Mouse (Mus musculus) forebrain, embryonic 11.5 days (tissue): ENCODE measurements around the gene Arid1a. TPM values are rescaled to one million over a fixed set of nuclear protein-coding genes. Genes with fewer than 3 reads are reported as not detected.

Experiments
- ATAC-seq: fragments of 200-750 bp; cut with Nextera tagmentation; replicated peaks from 2 replicates; pipeline ENCODE4 v1.8.0; 2017; ENCODE audit warnings: moderate TSS enrichment; ENCODE audit not compliant: low FRiP score
- DNase-seq: peaks from one replicate; pipeline ENCODE4 v3.0.0-alpha.2; 2017; ENCODE audit warnings: low spot score
- H3K27ac ChIP-seq: fragments of 300-500 bp; sonication (generic); 2 replicates; pipeline ENCODE4 v1.5.1; 2014; ENCODE audit warnings: low read depth, low read length
- H3K27me3 ChIP-seq: fragments of 300-500 bp; sonication (generic); 2 replicates; pipeline ENCODE4 v1.6.1; 2014; ENCODE audit warnings: mild to moderate bottlenecking, low read length, mixed read lengths; ENCODE audit not compliant: control insufficient read depth, insufficient read depth
- H3K36me3 ChIP-seq: fragments of 300-500 bp; sonication (generic); 2 replicates; pipeline ENCODE4 v1.6.1; 2014; ENCODE audit warnings: mild to moderate bottlenecking, low read length, moderate library complexity, mixed read lengths; ENCODE audit not compliant: control insufficient read depth, insufficient read depth
- H3K4me1 ChIP-seq: fragments of 300-500 bp; sonication (generic); replicated peaks from 2 replicates; pipeline ENCODE4 v1.6.1; 2014; ENCODE audit warnings: low read length, mixed read lengths; ENCODE audit not compliant: control insufficient read depth, insufficient read depth
- H3K4me2 ChIP-seq: fragments of 300-500 bp; sonication (generic); 2 replicates; pipeline ENCODE4 v1.6.1; 2014; ENCODE audit warnings: low read depth, mild to moderate bottlenecking, low read length, moderate library complexity, mixed read lengths; ENCODE audit not compliant: severe bottlenecking
- H3K4me3 ChIP-seq: fragments of 300-500 bp; sonication (generic); 2 replicates; pipeline ENCODE4 v1.5.1; 2014; ENCODE audit warnings: low read depth, low read length
- H3K9ac ChIP-seq: fragments of 300-500 bp; sonication (generic); 2 replicates; pipeline ENCODE4 v1.6.1; 2014; ENCODE audit warnings: low read length
- H3K9me3 ChIP-seq: fragments of 300-500 bp; sonication (generic); 2 replicates; pipeline ENCODE4 v1.6.1; 2016; ENCODE audit warnings: low read length, mixed read lengths; ENCODE audit not compliant: control insufficient read depth
- WGBS: fragments of 180-500 bp; shearing (Covaris S2); extraction: QIAGEN DNeasy Blood & Tissue Kit; methylation state at CpG from one replicate; pipeline ENCODE4 v1.1.7; 2014; 5-methylcytosine and 5-hydroxymethylcytosine counted together
- polyA plus RNA-seq: library from polyadenylated mRNA; unstranded; fragments of >200 nt; fragmentation: Nextera tagmentation; extraction: Ambion mirVana; gene quantifications from 2 replicates; pipeline ENCODE4 v1.2.1, GENCODE M21; 2014

Gene Arid1a
- polyA plus RNA-seq, 1 experiment from 2014 or later = 56.6 TPM

DNA sequence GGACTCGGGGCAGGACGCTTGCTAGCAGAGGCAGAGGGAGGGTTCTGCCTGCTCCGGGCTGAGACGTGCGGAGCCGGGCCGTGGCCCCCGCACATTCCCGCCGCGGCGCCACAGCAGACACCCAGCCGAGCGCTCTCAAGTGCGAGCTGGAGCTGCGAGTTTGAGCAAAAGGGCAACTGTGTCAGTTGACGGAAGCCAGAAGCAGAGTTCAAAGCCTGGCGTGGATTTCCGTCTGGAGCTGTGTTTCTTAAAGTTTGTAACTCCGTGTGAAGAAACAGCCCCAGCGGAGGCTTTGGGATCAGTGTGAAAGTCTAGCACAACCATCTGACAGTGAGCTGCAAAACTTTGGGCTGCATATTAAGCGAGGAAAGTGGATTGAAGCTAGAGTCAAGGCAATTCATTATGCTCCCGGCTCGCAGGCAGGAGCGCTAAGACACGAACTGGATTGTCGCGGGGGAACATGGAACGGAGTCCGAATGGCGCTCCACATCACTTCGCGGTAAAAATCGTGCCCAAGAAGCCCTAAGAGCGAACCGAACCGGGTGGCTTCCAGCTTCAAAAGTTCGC is 783 bp upstream of the Arid1a start:
- peak overlapping the region; percentile 100 for H3K4me3 ChIP-seq
- H3K27ac ChIP-seq = peak overlapping the region; percentile 99
- peak overlapping the region; percentile 100 for H3K9ac ChIP-seq
- no peaks in the 10 kb centered on the region for H3K27me3 ChIP-seq
- peaks cover 16% of the 10 kb centered on the region for H3K4me1 ChIP-seq
- ATAC-seq (peak; percentile 29), DNase-seq (peak; percentile 90)
- no peaks in the 10 kb centered on the region for H3K9me3 ChIP-seq
- H3K36me3 ChIP-seq = no peaks in the 10 kb centered on the region
- WGBS = under 1% methylated on average over 38 of the region's 38 CpGs
- peak overlapping the region; percentile 79 for H3K4me2 ChIP-seq

DNA sequence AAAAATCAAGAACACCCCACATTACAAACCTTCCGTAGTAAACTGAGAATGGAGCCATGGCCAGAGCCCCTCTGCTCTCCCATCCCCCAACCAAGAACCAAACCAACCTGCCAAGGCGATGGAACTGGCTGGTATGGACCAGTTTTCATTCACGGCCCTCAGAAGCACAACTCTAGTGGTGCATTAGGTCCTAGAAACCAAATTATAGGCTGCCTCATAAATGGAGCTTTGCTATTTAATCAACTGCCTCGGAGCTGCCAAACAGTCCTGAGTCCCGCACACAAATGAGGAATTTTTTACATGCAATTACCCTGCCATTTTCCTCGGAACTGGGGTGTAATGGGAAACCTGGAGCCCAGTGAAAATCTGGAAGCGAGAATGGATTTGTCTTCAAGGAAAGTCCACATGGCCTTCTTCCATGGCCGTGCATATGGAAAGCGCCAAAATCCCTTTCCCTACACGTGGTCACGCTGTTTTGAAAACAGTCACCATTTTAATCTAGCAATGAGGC is 653 bp downstream of the Arid1a start:
- Histone ChIP-seq H3K4me3 (peak overlapping the region; percentile 100), H3K27me3 (no peaks in the 10 kb centered on the region), H3K36me3 (no peaks in the 10 kb centered on the region), H3K4me1 (peaks cover 16% of the 10 kb centered on the region), H3K9me3 (no peaks in the 10 kb centered on the region), H3K9ac (peak overlapping the region; percentile 100), H3K4me2 (peak overlapping the region; percentile 79), H3K27ac (peak overlapping the region; percentile 99)
- DNase-seq (peak; percentile 59), ATAC-seq (no peak)
- 3% methylated on average over 11 of the region's 11 CpGs for WGBS

DNA sequence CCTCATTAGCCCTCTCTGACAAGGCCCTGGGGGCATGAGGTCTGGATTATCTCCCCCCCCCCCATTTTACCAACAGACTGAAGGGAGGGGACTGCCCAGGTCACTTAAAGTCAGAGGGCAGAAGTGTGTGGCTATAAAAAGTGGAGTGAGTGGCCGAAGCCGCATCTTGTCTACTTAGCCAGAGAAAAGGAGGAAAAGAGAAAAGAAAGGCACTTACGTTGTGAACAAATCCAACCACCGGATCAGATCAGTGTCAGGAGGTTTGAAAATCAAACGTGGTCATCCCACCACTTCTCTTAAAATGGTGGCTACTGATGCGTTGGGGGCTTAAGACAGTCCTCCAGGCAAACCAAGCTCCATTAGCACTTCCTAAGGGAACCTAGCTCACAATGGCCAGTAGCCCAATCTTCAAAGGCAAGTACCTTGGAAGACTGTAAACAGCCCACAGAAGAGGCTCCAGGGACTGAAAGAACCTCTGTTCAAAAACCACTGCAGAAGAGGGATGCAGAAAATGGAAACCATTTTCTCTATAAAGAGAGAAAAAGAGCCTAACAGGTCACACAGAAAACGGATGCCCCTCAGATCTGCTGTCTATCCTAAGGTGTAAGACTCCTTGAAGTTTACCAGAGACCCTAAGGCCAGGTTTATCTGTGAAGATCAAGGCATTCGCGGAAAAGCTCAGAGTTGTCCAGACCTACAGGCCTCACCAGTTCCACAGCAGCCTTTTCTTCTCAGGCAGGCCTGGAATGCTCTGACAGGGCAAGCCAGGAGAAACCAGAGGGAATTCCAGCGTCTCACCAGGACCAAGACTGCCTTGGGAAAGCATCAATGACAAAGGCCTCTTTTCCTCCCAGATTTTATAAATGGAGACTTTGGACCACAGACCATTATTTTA is 1.5 kb downstream of the Arid1a start:
- 3% methylated on average over 10 of the region's 10 CpGs for WGBS
- no peaks in the 10 kb centered on the region for H3K9me3 ChIP-seq
- no peak for DNase-seq
- H3K36me3 ChIP-seq = no peaks in the 10 kb centered on the region
- peak overlapping the region; percentile 99 for H3K27ac ChIP-seq
- H3K9ac ChIP-seq = peak overlapping the region; percentile 100
- no peaks in the 10 kb centered on the region for H3K27me3 ChIP-seq
- peak overlapping the region; percentile 79 for H3K4me2 ChIP-seq
- no peak for ATAC-seq
- H3K4me3 ChIP-seq = peak overlapping the region; percentile 100
- H3K4me1 ChIP-seq = peaks cover 22% of the 10 kb centered on the region

DNA sequence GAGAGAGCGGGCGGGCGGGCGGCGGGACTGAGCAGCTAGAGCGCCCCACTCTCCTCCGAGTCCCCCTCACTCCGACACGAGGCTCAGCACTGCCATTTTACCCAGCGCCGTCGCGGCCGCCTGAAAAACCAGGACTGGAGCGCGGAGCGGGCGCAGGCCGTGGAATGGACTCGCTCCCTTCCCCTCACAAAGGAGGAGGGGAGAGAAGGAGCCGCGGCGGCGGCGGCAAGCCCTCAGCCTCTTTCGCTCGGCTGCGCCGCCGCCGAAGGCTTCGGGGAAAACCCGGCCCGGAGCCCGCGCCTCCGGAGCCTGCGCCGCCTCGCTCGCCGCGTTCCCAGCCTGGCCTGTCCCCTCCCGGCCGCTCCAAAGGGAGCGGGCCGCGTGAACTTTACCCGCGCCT is 2.3 kb downstream of the Arid1a start:
- H3K36me3 ChIP-seq = no peaks in the 10 kb centered on the region
- ATAC-seq (peak; percentile 80), DNase-seq (peak; percentile 100)
- peaks cover 22% of the 10 kb centered on the region for H3K4me1 ChIP-seq
- H3K4me3 ChIP-seq = peak overlapping the region; percentile 100
- H3K27me3 ChIP-seq = no peaks in the 10 kb centered on the region
- H3K4me2 ChIP-seq = peak overlapping the region; percentile 79
- no peaks in the 10 kb centered on the region for H3K9me3 ChIP-seq
- peak overlapping the region; percentile 99 for H3K27ac ChIP-seq
- H3K9ac ChIP-seq = peak overlapping the region; percentile 100
- WGBS = 1% methylated on average over 27 of the region's 50 CpGs

DNA sequence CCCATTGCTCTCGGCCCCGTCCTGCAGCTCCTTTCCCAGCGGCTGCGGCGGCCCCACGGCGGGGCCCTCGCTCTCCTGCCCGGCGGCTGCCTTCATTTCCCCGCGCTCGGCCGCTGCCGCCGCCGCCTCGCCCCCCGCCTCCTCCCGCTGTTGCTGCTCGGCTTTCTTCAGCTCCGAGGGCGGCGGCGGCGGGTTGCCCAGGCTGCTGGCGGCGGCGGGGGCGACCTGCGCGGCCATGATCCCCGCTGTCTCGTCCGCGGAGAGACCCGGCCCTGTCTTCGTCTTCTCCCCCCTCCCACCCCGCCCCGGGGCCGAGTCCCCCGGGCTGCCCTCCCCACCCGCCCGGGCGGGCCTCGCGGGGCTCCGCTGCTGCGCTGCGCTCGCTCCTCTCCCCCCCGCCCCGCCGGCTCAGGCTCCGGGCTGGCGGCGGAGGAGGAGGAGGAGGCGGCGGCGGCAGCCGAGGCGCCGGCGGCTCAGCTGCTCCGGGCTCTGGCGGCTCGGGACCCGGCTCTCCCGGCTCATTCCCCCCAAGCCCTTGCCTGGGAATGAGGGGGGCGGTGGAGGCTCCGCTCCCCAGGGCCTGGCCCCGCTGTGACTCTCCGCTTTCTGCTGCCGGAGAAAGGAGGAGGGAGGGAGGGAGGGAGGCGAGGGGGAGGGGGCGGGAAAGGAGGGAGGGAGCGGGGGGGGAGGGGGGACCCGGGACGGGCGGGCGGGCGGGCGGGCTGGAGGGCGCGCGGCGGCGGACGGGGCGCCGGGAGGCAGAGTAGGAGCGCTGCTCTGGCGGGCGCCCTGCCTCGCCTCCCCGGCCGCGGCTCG is 3.0 kb downstream of the Arid1a start:
- ATAC-seq (peak; percentile 47), DNase-seq (peak; percentile 92)
- Histone ChIP-seq H3K4me1 (peaks cover 23% of the 10 kb centered on the region), H3K4me3 (peak overlapping the region; percentile 100), H3K27ac (peak overlapping the region; percentile 99), H3K27me3 (no peaks in the 10 kb centered on the region), H3K9ac (peak overlapping the region; percentile 100), H3K4me2 (peak overlapping the region; percentile 79; the same call in 1 of the 2 replicates), H3K9me3 (no peaks in the 10 kb centered on the region), H3K36me3 (no peaks in the 10 kb centered on the region; the same call in 1 of the 2 replicates)
- whole genome bisulfite sequencing = under 1% methylated on average over 33 of the region's 99 CpGs

- H3K9ac ChIP-seq = peak overlapping the region; percentile 100
- no peaks in the 10 kb centered on the region; the same call in 1 of the 2 replicates for H3K36me3 ChIP-seq
- peaks cover 26% of the 10 kb centered on the region for H3K4me1 ChIP-seq
- no peaks in the 10 kb centered on the region for H3K27me3 ChIP-seq
- H3K4me3 ChIP-seq = peak overlapping the region; percentile 100
- H3K9me3 ChIP-seq = no peaks in the 10 kb centered on the region
- WGBS = under 1% methylated on average over 63 of the region's 121 CpGs
- peak overlapping the region; percentile 99 for H3K27ac ChIP-seq
- peak; percentile 80 for DNase-seq
- H3K4me2 ChIP-seq = peak overlapping the region; percentile 79
- ATAC-seq = no peak
Observed at GRCm38 (mm10) chr4:133752449-133753374, 3.9 kb downstream of the Arid1a start.

GRCm38 (mm10) chr4:133751521-133752448 is 4.8 kb downstream of the Arid1a start:
- Histone ChIP-seq H3K27me3 (no peaks in the 10 kb centered on the region), H3K9me3 (no peaks in the 10 kb centered on the region), H3K4me3 (peak overlapping the region; percentile 100), H3K4me2 (peak overlapping the region; percentile 79), H3K9ac (peak overlapping the region; percentile 100), H3K4me1 (peaks cover 26% of the 10 kb centered on the region), H3K27ac (peak overlapping the region; percentile 99), H3K36me3 (no peaks in the 10 kb centered on the region; the same call in 1 of the 2 replicates)
- ATAC-seq (no peak), DNase-seq (peak; percentile 67)
- WGBS = under 1% methylated on average over 28 of the region's 31 CpGs
